Mouse (Mus musculus): Measurements from ENCODE around the gene Pmfbp1. TPM values are rescaled to one million over a fixed set of nuclear protein-coding genes. Genes with fewer than 3 reads are reported as not detected.

Pmfbp1 gene
- polyA plus RNA-seq, 1 experiment from 2014 or later: not detected

GRCm38 (mm10) chr8:109463677-109464313 lies 30.0 kb upstream of the Pmfbp1 start:
- 11% methylated on average over 13 of the region's 13 CpGs for WGBS

GRCm38 (mm10) chr8:109464451-109464891 lies 29.4 kb upstream of the Pmfbp1 start:
- 0 out of 2 replicates have a peak overlapping the region, but pooled peaks have one; percentile 3 for H3K4me3 ChIP-seq (ENCODE audit: low read depth, low read length)
- no peaks in the 10 kb centered on the region for H3K36me3 ChIP-seq (ENCODE audit: control insufficient read depth, insufficient read depth)
- H3K27me3 ChIP-seq (replicated peaks; ENCODE audit: control insufficient read depth, insufficient read depth, low read length): no peaks in the 10 kb centered on the region
- 0 out of 2 replicates have a peak, but pooled peaks cover 4% of the 10 kb centered on the region for H3K4me1 ChIP-seq (replicated peaks; ENCODE audit: control insufficient read depth, insufficient read depth, low read length)
- WGBS: 22% methylated on average over 15 of the region's 15 CpGs
- ATAC-seq: no peak
- no peak overlapping the region for H3K9ac ChIP-seq (ENCODE audit: low read depth, low read length)
- H3K9me3 ChIP-seq (ENCODE audit: control insufficient read depth): no peaks in the 10 kb centered on the region
- H3K4me2 ChIP-seq (replicated peaks; ENCODE audit: low read depth): peak overlapping the region; percentile 54
- H3K27ac ChIP-seq (ENCODE audit: low read depth, low read length): no peak overlapping the region
- no peak for TF ChIP-seq CTCF (IDR thresholded peaks at IDR 0.05; ENCODE audit: low read depth)

More at GRCm38 (mm10) chr8:109463677-109464313, 30.0 kb upstream of the Pmfbp1 start:
- H3K27ac ChIP-seq (ENCODE audit: low read depth, low read length): no peak overlapping the region
- peak overlapping the region; percentile 6; the same call in 1 of the 2 replicates for H3K4me3 ChIP-seq (ENCODE audit: low read depth, low read length)
- no peaks in the 10 kb centered on the region for H3K9me3 ChIP-seq (ENCODE audit: control insufficient read depth)
- H3K36me3 ChIP-seq (ENCODE audit: control insufficient read depth, insufficient read depth): no peaks in the 10 kb centered on the region
- H3K27me3 ChIP-seq (replicated peaks; ENCODE audit: control insufficient read depth, insufficient read depth, low read length): no peaks in the 10 kb centered on the region
- H3K9ac ChIP-seq (ENCODE audit: low read depth, low read length): no peak overlapping the region
- ATAC-seq: no peak
- H3K4me1 ChIP-seq (replicated peaks; ENCODE audit: control insufficient read depth, insufficient read depth, low read length): 0 out of 2 replicates have a peak, but pooled peaks cover 4% of the 10 kb centered on the region
- H3K4me2 ChIP-seq (replicated peaks; ENCODE audit: low read depth): peak overlapping the region; percentile 54
- TF ChIP-seq CTCF (IDR thresholded peaks at IDR 0.05; ENCODE audit: low read depth): no peak

GRCm38 (mm10) chr8:109465056-109465455 lies 28.8 kb upstream of the Pmfbp1 start:
- WGBS: 73% methylated on average over 3 of the region's 3 CpGs
- ATAC-seq: no peak
- Histone ChIP-seq H3K9ac (ENCODE audit: low read depth, low read length) (no peak overlapping the region), H3K27me3 (replicated peaks; ENCODE audit: control insufficient read depth, insufficient read depth, low read length) (no peaks in the 10 kb centered on the region), H3K4me3 (ENCODE audit: low read depth, low read length) (no peak overlapping the region), H3K9me3 (ENCODE audit: control insufficient read depth) (no peaks in the 10 kb centered on the region), H3K27ac (ENCODE audit: low read depth, low read length) (no peak overlapping the region), H3K4me1 (replicated peaks; ENCODE audit: control insufficient read depth, insufficient read depth, low read length) (0 out of 2 replicates have a peak, but pooled peaks cover 4% of the 10 kb centered on the region), H3K4me2 (replicated peaks; ENCODE audit: low read depth) (no peak overlapping the region), H3K36me3 (ENCODE audit: control insufficient read depth, insufficient read depth) (no peaks in the 10 kb centered on the region)
- no peak for TF ChIP-seq CTCF (IDR thresholded peaks at IDR 0.05; ENCODE audit: low read depth)

GRCm38 (mm10) chr8:109465761-109466160 lies 28.1 kb upstream of the Pmfbp1 start:
- H3K9me3 ChIP-seq (ENCODE audit: control insufficient read depth): no peaks in the 10 kb centered on the region
- 72% methylated on average over 3 of the region's 3 CpGs for WGBS
- no peak overlapping the region for H3K9ac ChIP-seq (ENCODE audit: low read depth, low read length)
- H3K4me3 ChIP-seq (ENCODE audit: low read depth, low read length): no peak overlapping the region
- ATAC-seq: no peak
- H3K27ac ChIP-seq (ENCODE audit: low read depth, low read length): no peak overlapping the region
- no peak overlapping the region for H3K4me2 ChIP-seq (replicated peaks; ENCODE audit: low read depth)
- 0 out of 2 replicates have a peak, but pooled peaks cover 4% of the 10 kb centered on the region for H3K4me1 ChIP-seq (replicated peaks; ENCODE audit: control insufficient read depth, insufficient read depth, low read length)
- no peaks in the 10 kb centered on the region for H3K27me3 ChIP-seq (replicated peaks; ENCODE audit: control insufficient read depth, insufficient read depth, low read length)
- no peak for TF ChIP-seq CTCF (IDR thresholded peaks at IDR 0.05; ENCODE audit: low read depth)
- H3K36me3 ChIP-seq (ENCODE audit: control insufficient read depth, insufficient read depth): no peaks in the 10 kb centered on the region

GRCm38 (mm10) chr8:109467516-109467915 lies 26.3 kb upstream of the Pmfbp1 start:
- Histone ChIP-seq H3K27ac (ENCODE audit: low read depth, low read length) (no peak overlapping the region), H3K9ac (ENCODE audit: low read depth, low read length) (no peak overlapping the region), H3K4me2 (replicated peaks; ENCODE audit: low read depth) (no peak overlapping the region), H3K4me1 (replicated peaks; ENCODE audit: control insufficient read depth, insufficient read depth, low read length) (0 out of 2 replicates have a peak, but pooled peaks cover 4% of the 10 kb centered on the region), H3K27me3 (replicated peaks; ENCODE audit: control insufficient read depth, insufficient read depth, low read length) (no peaks in the 10 kb centered on the region), H3K9me3 (ENCODE audit: control insufficient read depth) (no peaks in the 10 kb centered on the region), H3K4me3 (ENCODE audit: low read depth, low read length) (no peak overlapping the region), H3K36me3 (ENCODE audit: control insufficient read depth, insufficient read depth) (no peaks in the 10 kb centered on the region)
- ATAC-seq: no peak
- 31% methylated on average over 5 of the region's 5 CpGs for WGBS
- TF ChIP-seq CTCF (IDR thresholded peaks at IDR 0.05; ENCODE audit: low read depth): peak; percentile 52

GRCm38 (mm10) chr8:109468112-109468511 lies 25.7 kb upstream of the Pmfbp1 start:
- Histone ChIP-seq H3K9ac (ENCODE audit: low read depth, low read length) (no peak overlapping the region), H3K4me2 (replicated peaks; ENCODE audit: low read depth) (no peak overlapping the region), H3K27me3 (replicated peaks; ENCODE audit: control insufficient read depth, insufficient read depth, low read length) (no peaks in the 10 kb centered on the region), H3K4me3 (ENCODE audit: low read depth, low read length) (no peak overlapping the region), H3K36me3 (ENCODE audit: control insufficient read depth, insufficient read depth) (no peaks in the 10 kb centered on the region), H3K9me3 (ENCODE audit: control insufficient read depth) (no peaks in the 10 kb centered on the region), H3K4me1 (replicated peaks; ENCODE audit: control insufficient read depth, insufficient read depth, low read length) (0 out of 2 replicates have a peak, but pooled peaks cover 4% of the 10 kb centered on the region), H3K27ac (ENCODE audit: low read depth, low read length) (no peak overlapping the region)
- TF ChIP-seq CTCF (IDR thresholded peaks at IDR 0.05; ENCODE audit: low read depth): no peak
- WGBS: 78% methylated on average over 11 of the region's 11 CpGs
- no peak for ATAC-seq
